Mouse (Mus musculus) C2C12 (cell line): Measurements from ENCODE around the gene Ap1g2.

Experiments
- CEBPB ChIP-seq: IDR thresholded peaks from one replicate; pipeline ENCODE4 v1.6.1; 2011; ENCODE audit warnings: low read depth, mild to moderate bottlenecking, control low read depth, moderate library complexity
- CTCF ChIP-seq: IDR thresholded peaks from one replicate; pipeline ENCODE4 v1.5.1; 2011; ENCODE audit not compliant: control insufficient read depth, insufficient read depth, insufficient read length
- MAX ChIP-seq: IDR thresholded peaks from one replicate; pipeline ENCODE4 v1.6.1; 2011; ENCODE audit warnings: mild to moderate bottlenecking, control low read depth
- MYOD1 ChIP-seq: IDR thresholded peaks from one replicate; pipeline ENCODE4 v1.6.1; 2011; ENCODE audit warnings: low read depth; ENCODE audit not compliant: control insufficient read depth, insufficient read length
- MYOG ChIP-seq: IDR thresholded peaks from one replicate; pipeline ENCODE4 v1.6.1; 2011; ENCODE audit not compliant: control insufficient read depth, insufficient read length; ENCODE audit errors: extremely low read depth
- USF1 ChIP-seq: IDR thresholded peaks from one replicate; pipeline ENCODE4 v1.6.1; 2011; ENCODE audit warnings: low read depth, mild to moderate bottlenecking, control low read depth, moderate library complexity

DNA sequence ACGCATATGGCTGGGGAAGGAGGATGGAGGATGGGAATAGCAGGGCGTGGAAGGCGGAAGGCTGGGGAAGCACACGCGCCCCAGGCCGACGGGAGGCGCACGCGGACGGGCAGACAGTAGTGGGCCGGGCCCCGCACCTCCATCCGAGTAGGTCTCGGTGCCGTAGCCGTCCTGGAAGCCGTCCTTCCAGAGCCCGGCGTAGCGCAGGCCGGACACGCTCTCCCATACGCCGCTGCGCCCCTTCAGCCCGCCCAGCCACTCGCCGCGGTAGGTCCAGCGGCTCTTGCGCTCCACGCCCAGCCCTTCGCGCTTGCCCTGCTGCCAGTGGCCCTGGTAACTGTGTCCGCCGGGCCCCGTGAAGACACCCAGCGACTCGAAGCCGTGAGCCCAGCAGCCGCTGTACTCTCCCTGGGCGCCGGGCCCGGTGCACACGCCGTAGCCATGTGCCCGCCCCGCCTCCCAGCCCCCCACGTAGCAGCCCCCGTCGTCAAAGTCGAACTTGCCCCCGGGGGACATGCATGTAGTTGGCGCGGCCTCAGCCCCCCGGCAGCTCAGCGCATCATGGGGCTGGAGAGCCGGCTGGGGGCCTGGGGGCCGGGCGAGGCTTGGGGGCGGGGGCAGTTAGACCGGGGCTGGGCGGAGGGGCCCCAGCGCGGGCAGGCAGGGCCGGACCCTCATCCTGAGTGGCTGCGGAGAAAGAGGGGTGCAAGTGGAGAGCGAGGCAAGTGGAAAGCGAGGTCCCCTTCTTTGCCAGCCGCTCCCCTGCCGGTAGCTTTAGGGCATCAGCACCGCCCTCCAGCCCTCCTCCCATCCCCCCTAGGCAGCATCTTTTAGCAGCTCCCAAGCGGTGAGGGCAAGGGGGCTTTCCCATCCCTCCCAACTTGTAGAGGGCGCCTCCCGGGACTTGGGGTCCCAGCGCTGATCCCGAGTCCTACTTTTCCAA, 8.6 kb upstream of the Ap1g2 start:
- TF ChIP-seq CTCF (no peak), MYOG (no peak), CEBPB (no peak), MYOD1 (no peak), MAX (no peak), USF1 (no peak)
